Mouse (Mus musculus) brain, embryonic 14.5 days (tissue): ENCODE measurements at regions not wholly inside any gene's neighbourhood (a gene's known extent, or its start where the extent isn't known, plus 50 kb on each side); places are given as distances from the start of the nearest gene placed in this dataset.

ENCODE experiments used
- CTCF ChIP-seq: fragments of 200-500 bp; IDR thresholded peaks from 2 replicates; pipeline ENCODE4 v1.5.1; 2012; ENCODE audit warnings: inconsistent platforms, mild to moderate bottlenecking, moderate library complexity, borderline replicate concordance; ENCODE audit not compliant: insufficient read depth, insufficient read length; ENCODE audit errors: extremely low read depth
- POLR2A ChIP-seq: fragments of 200-500 bp; IDR thresholded peaks from 2 replicates; pipeline ENCODE4 v1.6.1; 2012; ENCODE audit warnings: mild to moderate bottlenecking, inconsistent platforms, borderline replicate concordance; ENCODE audit not compliant: poor library complexity, insufficient read depth, insufficient read length, severe bottlenecking; ENCODE audit errors: extremely low read depth

DNA sequence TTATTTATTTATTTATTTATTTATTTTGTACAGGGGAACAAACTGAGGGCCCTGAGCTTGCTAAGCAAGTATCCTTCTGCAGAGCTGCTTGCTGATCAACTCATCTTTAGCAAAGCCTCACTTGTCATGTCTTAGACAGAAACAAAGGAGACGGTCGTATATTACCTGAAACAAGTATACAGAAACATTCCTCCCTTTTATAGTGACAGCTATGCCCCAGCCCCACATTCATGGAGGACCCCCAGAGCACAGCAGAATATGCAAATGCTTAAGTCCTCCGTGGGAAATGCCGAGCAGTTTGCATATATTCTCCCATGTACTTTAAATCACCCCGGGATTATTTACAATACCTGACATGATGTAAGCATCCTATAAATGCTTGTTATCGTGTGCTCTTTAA lies 74.9 kb upstream of the Rai14 start:
- TF ChIP-seq POLR2A (no peak), CTCF (no peak)
